Mouse (Mus musculus) gonadal fat pad, adult 2 months (tissue): ENCODE results near the gene Steap2. TPM values are rescaled to one million over a fixed set of nuclear protein-coding genes. Genes with fewer than 3 reads are reported as not detected.
"Not testable (repeated sequence)": the region's sequence is repeated elsewhere in the genome, so short reads cannot be mapped to it uniquely, and the experiment has no call there.

Experiments
- DNase-seq: peaks from one replicate; pipeline ENCODE4 v3.0.0-alpha.2; 2012; ENCODE audit warnings: low read depth
- polyA plus RNA-seq: library from polyadenylated mRNA; depleted of rRNA; stranded (reverse); fragments of >200 nt; gene quantifications from 2 replicates; pipeline ENCODE4 v1.2.3, GENCODE M21; 2012; rRNA removed

Gene Steap2
- polyA plus RNA-seq = 4.0 and 4.9 TPM in 2 replicates

DNA sequence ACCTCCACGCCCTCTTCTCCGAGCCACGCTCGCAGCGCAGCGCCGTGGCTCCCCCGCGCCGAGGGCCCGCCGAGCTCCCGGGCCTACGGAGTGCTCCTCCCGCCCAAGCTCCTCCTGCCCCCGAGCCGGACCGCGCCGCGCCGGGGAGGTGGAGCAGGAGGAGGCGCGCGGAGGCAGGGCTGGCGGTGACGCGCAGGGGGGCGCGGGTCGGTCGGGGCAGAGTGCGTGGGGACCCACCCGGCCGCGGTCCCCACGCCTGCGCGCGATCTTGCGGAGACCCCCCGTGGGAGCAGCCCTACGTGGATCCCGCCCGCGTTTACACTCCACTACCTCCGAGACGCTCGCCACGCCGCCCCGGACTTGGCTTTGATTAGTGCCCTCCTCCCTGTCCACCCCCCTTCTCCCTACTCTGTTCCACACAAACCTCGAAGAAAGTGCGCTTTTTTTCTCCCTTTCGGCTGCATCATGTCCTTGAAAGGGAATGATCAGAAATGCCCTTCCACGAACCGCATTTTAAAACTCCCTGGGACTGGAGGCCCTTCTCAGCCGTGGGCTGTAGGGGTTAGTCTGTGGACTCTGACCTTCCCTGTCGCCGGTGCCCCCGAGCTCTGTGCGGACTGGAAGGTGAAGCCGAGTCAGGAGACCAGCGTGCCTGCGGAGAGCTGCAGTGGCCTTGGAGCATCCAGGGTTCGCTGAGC lies at the start of gene Steap2:
Steap2 (minus strand) TSS at position 623 of the 698 bp plus-strand sequence.
- no peak for DNase-seq

DNA sequence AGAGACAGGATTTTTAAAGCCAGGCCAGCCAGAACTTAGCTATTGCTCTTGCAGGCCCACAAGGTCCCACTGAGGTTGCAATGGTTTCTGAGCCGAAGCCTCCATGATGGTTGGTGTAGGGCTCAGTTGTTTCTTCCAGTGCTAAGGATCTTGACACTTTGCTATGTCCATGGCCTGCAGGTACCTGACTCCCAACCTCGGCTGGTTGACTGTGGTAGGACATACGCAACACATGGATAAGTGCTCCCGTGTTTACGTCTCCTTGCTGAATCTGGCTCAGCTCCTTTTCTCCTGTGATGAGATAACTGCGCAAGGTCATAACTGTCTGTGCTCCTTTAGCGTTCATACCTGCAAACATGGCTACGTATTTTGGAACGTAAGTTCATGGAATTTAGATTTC lies 40.1 kb upstream of the Steap2 start:
- no peak for DNase-seq

- no peak for DNase-seq
Observed at GRCm38 (mm10) chr5:5732858-5733257, 38.5 kb upstream of the Steap2 start.

GRCm38 (mm10) chr5:5732208-5732607 lies 37.8 kb upstream of the Steap2 start:
- no peak for DNase-seq

- DNase-seq = no peak
Observed at GRCm38 (mm10) chr5:5729904-5730303, 35.5 kb upstream of the Steap2 start.

DNA sequence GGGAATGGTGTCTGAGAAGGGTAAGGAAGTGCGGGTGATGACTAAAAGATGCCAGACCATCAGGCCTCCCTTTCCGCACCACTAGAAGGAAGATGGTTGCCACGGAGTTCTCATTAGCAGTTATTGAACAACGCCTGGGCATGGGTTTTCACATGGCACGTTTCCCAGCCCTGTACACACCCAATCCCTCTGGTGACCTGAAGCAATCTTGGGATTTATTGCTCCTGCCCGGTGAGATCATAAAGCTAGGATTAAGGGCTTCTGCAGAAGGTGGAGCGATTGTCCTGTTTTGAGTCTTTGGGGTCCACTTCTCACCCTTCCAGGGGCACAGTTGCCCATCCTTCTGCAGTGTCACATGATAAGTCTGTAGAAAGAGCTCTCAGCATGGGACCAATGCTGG lies 27.8 kb upstream of the Steap2 start:
- DNase-seq = peak; percentile 42

DNA sequence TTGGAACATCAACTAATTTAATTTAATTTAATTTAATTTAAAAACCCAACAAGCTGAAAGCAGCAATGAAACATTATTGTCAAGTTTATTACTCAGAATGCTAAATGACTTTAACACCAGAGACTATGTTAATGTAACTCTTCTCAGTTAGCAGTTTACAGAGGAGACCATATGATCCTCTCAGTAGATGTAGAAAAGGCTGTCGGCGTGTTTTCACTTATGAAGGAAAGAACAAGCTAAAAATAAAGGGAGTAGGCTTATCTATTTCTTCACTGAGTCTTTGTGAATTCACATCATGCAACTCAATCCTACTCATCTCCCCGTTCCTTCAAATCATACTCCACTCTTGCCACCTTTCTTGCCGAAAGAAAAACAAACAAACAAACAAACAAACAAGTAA lies 16.7 kb upstream of the Steap2 start:
- DNase-seq = no peak

- DNase-seq = no peak
Observed at GRCm38 (mm10) chr5:5707341-5708278, 13.2 kb upstream of the Steap2 start.

DNA sequence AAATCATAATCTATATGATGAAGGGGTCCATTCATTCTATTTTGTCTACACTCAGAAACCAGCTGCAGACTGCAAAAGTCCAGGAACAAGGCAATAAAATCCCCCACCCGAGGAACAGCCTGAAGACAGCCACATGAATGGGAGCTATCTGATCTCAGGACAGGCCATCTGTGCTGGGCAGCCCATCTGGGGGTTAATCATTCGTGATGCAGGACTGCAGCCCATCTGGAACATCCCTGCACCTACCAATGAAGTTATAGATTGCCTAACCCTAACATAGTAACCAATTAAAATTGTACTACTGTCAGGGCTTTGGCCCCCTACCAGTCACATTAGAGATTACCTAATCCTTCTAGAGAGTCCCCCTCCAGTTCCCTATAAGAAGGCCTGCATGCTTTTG lies 10.6 kb upstream of the Steap2 start:
- no peak for DNase-seq

DNA sequence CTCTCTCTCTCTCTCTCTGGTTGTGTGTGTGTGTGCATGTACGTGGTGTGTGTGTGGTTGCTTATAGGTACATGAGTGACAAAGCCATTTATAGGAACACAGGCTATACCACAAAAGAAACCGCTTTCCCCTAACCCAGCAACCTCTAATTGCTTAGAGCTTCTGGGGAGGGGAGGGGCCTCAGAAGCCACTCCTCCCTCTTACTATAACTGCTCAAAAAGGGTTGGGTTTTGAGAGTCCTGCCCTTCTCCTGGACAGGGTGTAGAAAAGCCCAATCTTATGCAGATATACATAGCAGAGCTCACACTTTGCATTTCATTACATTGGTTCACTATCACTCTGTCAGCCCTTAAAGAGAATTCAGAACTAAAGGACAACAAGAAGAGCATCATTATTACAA lies 6.0 kb upstream of the Steap2 start:
- DNase-seq = no peak

GRCm38 (mm10) chr5:5698830-5699229 lies 4.5 kb upstream of the Steap2 start:
- no peak for DNase-seq

GRCm38 (mm10) chr5:5695401-5695942 lies 1.1 kb upstream of the Steap2 start:
- DNase-seq = no peak

DNA sequence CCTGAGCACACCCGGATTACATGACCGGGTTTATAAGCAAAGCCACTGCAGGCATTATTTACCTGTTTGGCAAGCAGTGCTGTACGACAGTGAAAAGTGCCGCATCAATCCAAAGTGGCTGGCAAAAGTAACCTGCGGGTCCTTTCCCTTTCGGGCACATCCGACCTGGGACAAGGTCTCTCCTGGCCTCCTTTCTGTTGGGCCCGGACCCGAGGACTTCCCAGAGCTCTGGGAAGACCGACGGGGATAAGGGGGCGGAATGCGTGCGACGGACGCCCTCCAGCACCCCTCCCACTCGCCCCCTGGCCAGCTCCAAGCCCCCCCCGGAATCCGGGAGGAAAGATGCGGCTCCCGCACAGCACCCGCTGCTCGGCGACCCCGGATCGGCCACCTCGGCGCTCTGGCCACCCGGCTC lies 830 bp downstream of the Steap2 start:
- no peak for DNase-seq

DNA sequence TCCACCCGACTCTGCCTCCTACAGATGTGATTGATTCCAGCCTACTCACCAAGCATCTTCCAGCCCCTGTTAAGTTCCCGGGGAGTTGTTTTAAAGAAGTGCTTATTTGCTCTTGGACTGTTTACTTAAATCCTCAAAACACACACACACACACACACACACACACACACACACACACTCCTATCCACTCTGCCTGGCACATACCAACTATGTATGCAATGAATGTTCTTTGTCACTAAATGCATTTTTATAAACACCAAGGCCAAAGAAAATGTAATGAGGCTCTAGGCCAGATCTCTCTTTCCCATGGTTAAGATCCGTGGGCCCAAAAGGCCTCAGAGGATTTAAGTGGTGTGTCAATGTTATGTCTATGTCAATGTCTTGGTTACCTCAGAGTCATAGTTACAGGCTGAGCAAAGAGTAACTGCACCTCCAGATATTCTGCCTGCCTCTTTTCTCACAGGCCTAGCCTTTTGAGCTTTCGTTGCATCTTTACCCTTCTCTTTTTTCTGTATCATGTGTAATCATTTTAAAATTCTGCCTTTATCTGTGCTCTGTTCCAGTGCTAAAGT lies 2.1 kb downstream of the Steap2 start:
- no peak for DNase-seq

DNA sequence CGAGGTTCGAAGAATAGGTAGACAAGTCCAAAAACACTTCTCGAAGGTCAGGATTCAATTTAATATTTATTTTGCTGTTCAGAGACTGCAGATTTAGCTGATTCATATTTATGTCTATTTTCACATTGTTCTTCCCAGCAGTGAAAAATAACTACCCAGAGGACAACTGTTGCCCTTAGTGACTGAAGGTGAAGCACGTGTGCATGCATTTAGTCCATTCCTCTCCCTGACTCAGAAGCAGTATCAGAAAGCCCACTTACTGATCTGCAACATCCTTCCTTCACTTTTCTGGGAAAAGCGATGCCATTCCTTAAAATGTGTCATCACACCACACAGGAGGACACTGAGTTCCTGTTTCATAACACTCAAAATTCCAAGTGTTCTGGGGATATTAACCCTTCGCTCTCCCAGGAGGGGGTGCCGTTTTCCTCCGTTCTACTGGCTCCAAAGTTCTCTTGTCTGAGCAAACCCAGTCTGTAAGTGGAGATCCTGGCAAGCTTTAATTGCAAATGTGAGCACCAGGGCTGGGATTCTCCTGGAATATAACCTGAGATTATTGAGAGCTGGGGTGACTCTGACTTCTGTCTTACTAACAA lies 5.3 kb downstream of the Steap2 start:
- DNase-seq = no peak

DNA sequence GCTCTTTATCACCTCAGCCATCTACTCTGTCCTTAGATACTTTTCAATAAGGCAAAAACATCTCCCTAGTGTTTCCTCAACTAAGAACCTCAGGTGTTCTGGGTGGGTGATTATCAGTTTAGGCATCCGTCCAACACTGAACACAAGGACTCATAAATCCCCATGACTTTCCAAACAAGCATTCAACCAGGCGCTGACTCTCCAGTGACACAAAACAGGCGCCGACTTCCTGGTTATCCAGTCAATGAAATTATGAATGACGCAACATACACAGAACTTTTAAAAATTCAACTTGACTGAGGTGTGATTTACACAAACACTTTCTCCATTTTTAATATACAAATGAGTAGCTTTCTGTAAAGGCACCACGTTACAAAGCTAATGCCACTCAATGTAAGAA lies 6.2 kb downstream of the Steap2 start:
- DNase-seq = no peak

GRCm38 (mm10) chr5:5686973-5687372 lies 7.4 kb downstream of the Steap2 start:
- no peak for DNase-seq

DNA sequence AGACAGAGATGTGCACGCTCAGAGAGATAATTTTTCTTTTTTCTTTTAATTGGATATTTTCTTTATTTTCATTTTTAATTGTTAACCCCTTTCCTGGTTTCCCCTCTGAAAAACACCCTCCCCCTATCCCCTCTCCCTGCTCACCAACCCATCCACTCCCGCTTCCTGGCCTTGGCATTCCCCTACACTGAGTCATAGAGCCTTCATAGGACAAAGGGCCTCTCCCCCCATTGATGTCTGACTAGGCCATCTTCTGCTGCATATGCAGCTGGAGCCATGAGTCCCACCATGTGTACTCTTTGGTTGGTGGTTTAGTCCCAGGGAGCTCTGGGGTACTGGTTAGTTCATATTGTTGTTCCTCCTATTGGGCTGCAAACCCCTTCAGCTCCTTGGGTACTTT lies 9.4 kb downstream of the Steap2 start:
- not testable (repeated sequence) for DNase-seq

DNA sequence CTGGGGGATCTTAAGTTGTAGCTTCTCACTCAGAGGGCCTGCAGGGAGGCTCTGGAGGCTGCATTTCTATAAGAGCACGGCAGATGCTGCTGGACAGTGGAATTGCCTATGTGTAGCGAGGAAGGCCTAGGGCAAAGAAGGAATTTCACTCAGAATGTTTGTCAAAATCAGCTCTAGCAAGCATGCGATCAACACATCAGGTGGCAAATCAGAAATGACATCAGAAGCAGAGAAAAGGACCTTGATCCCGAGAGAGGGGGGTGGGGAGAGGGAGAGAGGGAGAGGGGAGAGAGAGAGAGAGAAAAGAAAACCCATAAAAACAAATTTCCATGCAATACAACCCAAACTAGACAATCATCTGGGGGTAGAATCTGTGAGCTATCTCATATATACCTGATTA lies 11.1 kb downstream of the Steap2 start:
- no peak for DNase-seq

DNA sequence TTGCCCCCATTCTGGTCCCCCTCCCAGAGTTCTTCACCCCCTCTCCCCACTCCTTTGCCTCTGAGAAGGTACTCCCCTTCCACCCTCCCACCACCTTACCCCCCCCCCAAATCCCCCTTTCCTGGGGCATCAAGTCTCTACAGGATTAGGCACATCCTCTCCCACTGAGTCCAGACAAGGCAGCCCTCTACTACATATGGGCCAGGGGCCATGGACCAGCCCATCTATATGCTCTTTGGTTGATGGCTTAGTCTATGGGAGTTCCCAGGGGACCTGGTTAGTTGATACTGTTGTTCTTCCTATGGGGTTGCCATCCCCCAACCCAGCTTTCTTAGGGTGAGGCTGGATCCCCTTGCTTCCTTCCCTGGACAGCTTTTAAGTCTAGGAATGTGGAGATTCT lies 14.9 kb downstream of the Steap2 start:
- DNase-seq = no peak

GRCm38 (mm10) chr5:5676082-5676481 lies 18.3 kb downstream of the Steap2 start:
- DNase-seq = no peak

DNA sequence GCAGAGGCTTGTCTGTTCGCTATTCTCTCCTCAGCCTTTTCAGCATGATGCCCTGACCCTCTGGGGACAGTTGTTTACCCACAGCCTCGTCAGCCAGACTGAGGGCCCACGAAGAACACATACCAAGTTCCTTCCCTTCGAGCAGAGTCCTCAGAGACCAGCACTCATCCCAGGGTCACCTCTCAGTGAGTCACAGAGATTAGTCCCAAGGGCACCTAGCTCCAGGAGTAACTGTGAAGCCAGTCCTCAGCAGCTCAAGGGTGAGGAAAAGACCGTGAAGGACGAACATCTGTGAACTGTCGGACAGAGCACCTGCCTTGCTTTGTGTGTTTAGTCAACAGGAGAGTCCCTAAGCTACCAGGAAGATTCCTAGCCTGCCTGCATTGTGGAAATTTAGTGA lies 25.5 kb downstream of the Steap2 start:
- no peak for DNase-seq
